Mouse (Mus musculus): ENCODE measurements around the gene Gm28372. TPM values are rescaled to one million over a fixed set of nuclear protein-coding genes. Genes with fewer than 3 reads are reported as not detected.
A peak's percentile ranks its signal among the peaks of the same experiment; 100 is the strongest.

The Gm28372 gene
- total and polyA plus RNA-seq, 2 experiments from 2014 or later, result not detected

GRCm38 (mm10) chr2:130398091-130398490 is 6.9 kb upstream of the Gm28372 start:
- ATAC-seq (ENCODE audit: insufficient read depth, low read depth), result no peak
- TF ChIP-seq EP300 (IDR thresholded peaks at IDR 0.05; ENCODE audit: low read depth) (no peak), CTCF (IDR thresholded peaks at IDR 0.05; ENCODE audit: low read depth) (no peak)
- Histone ChIP-seq H3K27me3 (ENCODE audit: control insufficient read depth, insufficient read depth, low read length) (peaks cover 25% of the 10 kb centered on the region), H3K27ac (ENCODE audit: low read depth) (no peak overlapping the region), H3K9ac (replicated peaks; ENCODE audit: low read depth, low read length) (no peak overlapping the region), H3K4me2 (ENCODE audit: low read depth, low read length) (peak overlapping the region; percentile 87), H3K9me3 (replicated peaks; ENCODE audit: control insufficient read depth, low read length) (no peaks in the 10 kb centered on the region), H3K4me1 (ENCODE audit: control insufficient read depth, insufficient read depth) (peaks cover 13% of the 10 kb centered on the region; the same call in 1 of the 2 replicates), H3K4me3 (ENCODE audit: low read depth, low read length) (peak overlapping the region; percentile 49), H3K36me3 (replicated peaks; ENCODE audit: control insufficient read depth, insufficient read depth, low read length) (no peaks in the 10 kb centered on the region)
- WGBS, result 12% methylated on average over 14 of the region's 14 CpGs
- DNase-seq (ENCODE audit: low spot score), result no peak

DNA sequence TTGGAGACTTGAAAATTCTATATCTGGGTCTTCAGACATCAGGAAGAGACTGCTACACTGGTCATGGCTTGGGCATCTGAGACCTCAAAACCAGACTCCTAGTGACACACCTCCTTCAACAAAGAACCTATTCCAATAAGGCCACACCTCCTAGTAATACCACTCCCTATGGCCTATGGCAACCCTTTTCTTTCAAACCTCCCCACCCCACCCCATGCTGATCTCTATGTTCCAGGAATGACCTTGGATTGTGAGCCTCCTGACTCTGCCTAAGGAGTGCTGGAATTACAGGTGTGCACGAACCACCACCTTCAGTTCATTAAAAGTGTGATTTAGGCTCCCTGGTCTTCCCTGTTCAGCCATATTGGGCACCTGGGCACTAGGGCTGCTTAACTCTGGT is 5.0 kb upstream of the Gm28372 start:
- 82% methylated on average over 1 of the region's 1 CpGs for WGBS
- Histone ChIP-seq H3K4me3 (ENCODE audit: low read depth, low read length) (no peak overlapping the region), H3K9me3 (replicated peaks; ENCODE audit: control insufficient read depth, low read length) (no peaks in the 10 kb centered on the region), H3K4me1 (ENCODE audit: control insufficient read depth, insufficient read depth) (peaks cover 13% of the 10 kb centered on the region; the same call in 1 of the 2 replicates), H3K36me3 (replicated peaks; ENCODE audit: control insufficient read depth, insufficient read depth, low read length) (no peaks in the 10 kb centered on the region), H3K9ac (replicated peaks; ENCODE audit: low read depth, low read length) (no peak overlapping the region), H3K27me3 (ENCODE audit: control insufficient read depth, insufficient read depth, low read length) (peaks cover 25% of the 10 kb centered on the region), H3K27ac (ENCODE audit: low read depth) (no peak overlapping the region), H3K4me2 (ENCODE audit: low read depth, low read length) (no peak overlapping the region)
- ATAC-seq (ENCODE audit: insufficient read depth, low read depth) (no peak), DNase-seq (ENCODE audit: low spot score) (no peak)
- TF ChIP-seq CTCF (IDR thresholded peaks at IDR 0.05; ENCODE audit: low read depth) (no peak), EP300 (IDR thresholded peaks at IDR 0.05; ENCODE audit: low read depth) (no peak)

- no peak for DNase-seq (ENCODE audit: low spot score)
- ATAC-seq (ENCODE audit: insufficient read depth, low read depth), result no peak
- H3K27ac ChIP-seq (ENCODE audit: low read depth), result no peak overlapping the region
- no peaks in the 10 kb centered on the region for H3K36me3 ChIP-seq (replicated peaks; ENCODE audit: control insufficient read depth, insufficient read depth, low read length)
- TF ChIP-seq CTCF (IDR thresholded peaks at IDR 0.05; ENCODE audit: low read depth), result no peak
- no peak for TF ChIP-seq EP300 (IDR thresholded peaks at IDR 0.05; ENCODE audit: low read depth)
- WGBS, result 63% methylated on average over 4 of the region's 4 CpGs
- H3K4me2 ChIP-seq (ENCODE audit: low read depth, low read length), result no peak overlapping the region
- peaks cover 18% of the 10 kb centered on the region for H3K27me3 ChIP-seq (ENCODE audit: control insufficient read depth, insufficient read depth, low read length)
- no peaks in the 10 kb centered on the region for H3K9me3 ChIP-seq (replicated peaks; ENCODE audit: control insufficient read depth, low read length)
- H3K4me1 ChIP-seq (ENCODE audit: control insufficient read depth, insufficient read depth), result peaks cover 12% of the 10 kb centered on the region; the same call in 1 of the 2 replicates
- H3K4me3 ChIP-seq (ENCODE audit: low read depth, low read length), result no peak overlapping the region
- H3K9ac ChIP-seq (replicated peaks; ENCODE audit: low read depth, low read length), result no peak overlapping the region
Measured at GRCm38 (mm10) chr2:130401891-130402290, 3.1 kb upstream of the Gm28372 start.

- 64% methylated on average over 2 of the region's 2 CpGs for WGBS
- H3K9ac ChIP-seq (replicated peaks; ENCODE audit: low read depth, low read length), result no peak within 1 kb of the TSS
- H3K4me2 ChIP-seq (ENCODE audit: low read depth, low read length), result no peak within 1 kb of the TSS
- H3K27me3 ChIP-seq (ENCODE audit: control insufficient read depth, insufficient read depth, low read length), result no peaks in the 10 kb centered on the region
- no peak for ATAC-seq (ENCODE audit: insufficient read depth, low read depth)
- H3K36me3 ChIP-seq (replicated peaks; ENCODE audit: control insufficient read depth, insufficient read depth, low read length), result no peaks in the 10 kb centered on the region
- no peak within 1 kb of the TSS for H3K4me3 ChIP-seq (ENCODE audit: low read depth, low read length)
- TF ChIP-seq CTCF (IDR thresholded peaks at IDR 0.05; ENCODE audit: low read depth) (no peak), EP300 (IDR thresholded peaks at IDR 0.05; ENCODE audit: low read depth) (no peak)
- no peaks in the 10 kb centered on the region for H3K4me1 ChIP-seq (ENCODE audit: control insufficient read depth, insufficient read depth)
- no peak for DNase-seq (ENCODE audit: low spot score)
- H3K27ac ChIP-seq (ENCODE audit: low read depth), result no peak within 1 kb of the TSS
- no peaks in the 10 kb centered on the region for H3K9me3 ChIP-seq (replicated peaks; ENCODE audit: control insufficient read depth, low read length)
Measured at GRCm38 (mm10) chr2:130406178-130406577, 1.1 kb downstream of the Gm28372 start, which contains the start of gene Tmem239. Gene Tmem239 (plus strand): TSS chr2:130406478.

DNA sequence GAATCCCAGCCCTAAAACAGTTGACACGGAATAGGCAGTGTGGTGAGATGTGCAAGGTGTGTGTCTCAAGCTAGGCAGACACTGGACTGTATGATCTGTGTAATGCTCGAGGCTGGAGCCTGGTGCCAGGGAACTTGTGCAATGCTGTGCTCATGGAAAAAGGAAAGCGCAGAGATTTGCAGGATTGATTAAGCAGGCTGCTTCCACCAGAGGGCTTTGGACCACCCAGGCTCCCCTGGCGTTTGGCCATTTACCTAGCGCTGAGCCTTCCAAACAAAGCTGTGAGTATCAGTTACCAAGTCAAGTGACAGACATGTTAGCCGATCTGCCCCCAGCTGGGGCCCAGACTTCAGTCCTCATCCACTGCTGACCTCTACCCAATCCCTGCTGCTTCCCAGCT is 3.2 kb downstream of the Gm28372 start:
- no peak for ATAC-seq (ENCODE audit: insufficient read depth, low read depth)

More for the DNA sequence above, 3.2 kb downstream of the Gm28372 start:
- WGBS, result 25% methylated on average over 6 of the region's 6 CpGs
- Histone ChIP-seq H3K4me2 (ENCODE audit: low read depth, low read length) (no peak overlapping the region), H3K27ac (ENCODE audit: low read depth) (no peak overlapping the region), H3K27me3 (ENCODE audit: control insufficient read depth, insufficient read depth, low read length) (no peaks in the 10 kb centered on the region), H3K4me1 (ENCODE audit: control insufficient read depth, insufficient read depth) (no peaks in the 10 kb centered on the region), H3K4me3 (ENCODE audit: low read depth, low read length) (no peak overlapping the region), H3K9ac (replicated peaks; ENCODE audit: low read depth, low read length) (no peak overlapping the region), H3K36me3 (replicated peaks; ENCODE audit: control insufficient read depth, insufficient read depth, low read length) (no peaks in the 10 kb centered on the region), H3K9me3 (replicated peaks; ENCODE audit: control insufficient read depth, low read length) (no peaks in the 10 kb centered on the region)
- TF ChIP-seq CTCF (IDR thresholded peaks at IDR 0.05; ENCODE audit: low read depth) (no peak), EP300 (IDR thresholded peaks at IDR 0.05; ENCODE audit: low read depth) (no peak)
- no peak for DNase-seq (ENCODE audit: low spot score)

Data from heart, postnatal 0 days (tissue).